Mouse (Mus musculus): ENCODE results near the gene Rnd1.

- TF ChIP-seq POLR2A (IDR thresholded peaks at IDR 0.05; ENCODE audit: low read depth, low read length) (no peak), CTCF (IDR thresholded peaks at IDR 0.05; ENCODE audit: extremely low read depth, insufficient read depth, insufficient read length, insufficient replicate concordance) (no peak)
Observed at GRCm38 (mm10) chr15:98674284-98674993, 2.8 kb downstream of the Rnd1 start.
